Mouse (Mus musculus) megakaryocyte progenitor cell, adult 5-6 weeks (primary cell): ENCODE data around the gene Exoc6b. TPM values are rescaled to one million over a fixed set of nuclear protein-coding genes. Genes with fewer than 3 reads are reported as not detected.

Experiments
- ATAC-seq: replicated peaks from 2 replicates; pipeline ENCODE4 v1.8.0; 2016; ENCODE audit warnings: mild to moderate bottlenecking, moderate TSS enrichment, inconsistent platforms; ENCODE audit not compliant: poor library complexity
- total RNA-seq, 2 experiments: library from RNA; stranded (forward) in 1 of 2; stranded (reverse) in 1 of 2; fragments of 157-497, 149-512 nt in 1 of 2; fragments of 200-1000 nt in 1 of 2; gene quantifications; 2 replicates each; pipeline versions ENCODE4 v1.2.3 to v1.2.4; 2015 to 2017

The Exoc6b gene
- total RNA-seq, 2 experiments from 2014 or later = 6.2 to 9.5 TPM

GRCm38 (mm10) chr6:84745570-84745969 lies 323.7 kb downstream of the Exoc6b start:
- no peak for ATAC-seq

- ATAC-seq = peak; percentile 54
Observed at GRCm38 (mm10) chr6:84742227-84742626, 327.1 kb downstream of the Exoc6b start.

GRCm38 (mm10) chr6:84736942-84737341 lies 332.4 kb downstream of the Exoc6b start:
- ATAC-seq = peak; percentile 95

- no peak for ATAC-seq
Observed at GRCm38 (mm10) chr6:84726876-84727275, 342.4 kb downstream of the Exoc6b start.

DNA sequence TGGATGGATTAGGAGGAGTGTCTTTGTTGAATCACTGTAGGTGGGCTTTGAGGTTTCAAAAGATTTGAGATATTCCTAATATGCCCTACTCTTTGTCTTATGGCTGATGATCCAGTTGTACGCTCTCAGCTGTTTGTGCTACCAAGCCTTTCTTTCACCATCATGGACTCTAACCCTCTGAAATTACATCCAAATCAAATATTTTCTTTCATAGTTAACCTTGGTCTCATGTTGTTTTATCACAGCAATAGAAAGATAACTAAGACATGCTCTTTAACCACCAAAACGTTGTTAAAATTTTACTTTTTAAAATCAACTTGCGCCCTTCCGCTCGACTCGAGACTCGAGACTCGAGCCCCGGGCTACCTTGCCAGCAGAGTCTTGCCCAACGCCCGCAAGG lies 356.1 kb downstream of the Exoc6b start:
- ATAC-seq = no peak

DNA sequence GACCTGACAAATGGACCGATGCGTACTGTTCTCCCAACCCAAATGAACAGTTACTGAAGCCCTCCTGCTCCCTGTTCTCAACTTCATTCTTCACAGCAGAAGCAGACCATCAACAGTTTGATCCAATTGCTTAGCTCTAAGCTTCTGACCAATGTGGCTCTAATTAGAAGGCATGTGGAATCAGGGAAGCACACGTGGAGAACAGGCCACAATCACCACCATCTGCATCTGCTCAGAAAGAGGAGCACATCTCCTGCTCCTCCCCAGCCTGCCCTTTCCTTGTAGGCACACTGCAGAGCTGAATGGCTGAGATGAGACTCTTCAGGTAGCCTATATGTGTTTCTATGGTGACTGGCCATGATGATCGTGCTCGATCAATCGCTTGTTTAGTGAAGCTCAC lies 358.5 kb downstream of the Exoc6b start:
- no peak for ATAC-seq

- ATAC-seq = no peak
Observed at GRCm38 (mm10) chr6:84708631-84709030, 360.7 kb downstream of the Exoc6b start.

GRCm38 (mm10) chr6:84699579-84699978 lies 369.7 kb downstream of the Exoc6b start:
- ATAC-seq = no peak

DNA sequence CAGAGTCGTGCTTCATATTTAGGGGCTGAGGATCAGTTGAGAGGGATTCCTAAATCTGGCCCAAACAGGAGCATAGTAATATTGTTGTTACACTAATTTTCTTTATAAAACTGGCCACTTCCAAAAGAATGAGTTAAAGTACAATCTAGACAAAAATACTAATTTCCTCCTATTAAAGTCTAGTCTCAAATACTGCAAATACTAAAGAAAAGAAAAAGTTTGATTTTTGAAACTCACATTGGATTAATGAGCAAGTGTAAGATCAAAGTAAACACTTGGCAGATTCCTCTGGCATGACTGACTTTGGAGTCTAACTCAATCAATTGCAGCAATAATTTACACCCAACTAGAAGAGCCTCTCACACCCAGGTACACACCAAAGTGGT lies 371.0 kb downstream of the Exoc6b start:
- ATAC-seq = no peak

DNA sequence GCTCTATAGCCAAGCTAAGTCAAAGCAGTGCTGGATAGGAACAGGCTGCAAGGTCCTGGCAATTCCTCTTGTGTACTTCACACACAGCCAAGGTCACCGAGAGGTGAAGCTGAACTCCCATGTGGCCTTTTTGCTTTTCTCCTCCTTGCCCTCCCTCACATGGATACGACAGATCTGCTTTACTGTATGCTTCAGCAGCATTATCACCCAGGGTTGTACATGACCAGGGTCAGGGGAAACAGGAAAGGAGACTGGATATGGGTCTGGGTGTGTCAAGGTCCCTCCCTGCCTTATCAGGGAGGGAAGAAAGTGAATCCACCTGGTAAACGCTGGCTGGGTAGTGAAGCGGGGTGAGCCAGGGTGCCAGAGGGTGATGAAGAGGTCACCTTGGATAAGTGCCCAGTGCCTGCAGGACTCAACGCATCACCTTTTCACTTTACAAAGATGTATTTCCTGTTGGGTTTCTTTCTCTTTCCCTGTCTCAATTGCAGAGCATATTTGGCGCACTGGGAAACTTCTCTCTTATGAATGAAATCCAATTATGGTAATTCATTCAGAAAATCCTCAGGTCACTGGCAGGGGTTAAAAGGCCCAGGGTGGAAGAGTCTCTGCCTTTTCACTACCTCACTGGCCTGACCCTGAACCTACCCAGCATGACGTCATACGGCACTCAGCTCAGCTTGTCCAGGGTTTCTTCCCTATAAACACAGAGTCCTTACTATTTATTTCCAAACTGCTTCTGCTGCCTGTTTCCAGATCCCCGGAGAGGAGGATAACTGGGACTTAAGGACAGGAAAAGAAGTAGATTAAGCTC lies 371.6 kb downstream of the Exoc6b start:
- 0 out of 2 replicates have a peak, but pooled peaks have one; percentile 14 for ATAC-seq

GRCm38 (mm10) chr6:84693844-84694243 lies 375.5 kb downstream of the Exoc6b start:
- no peak for ATAC-seq

GRCm38 (mm10) chr6:84693204-84693603 lies 376.1 kb downstream of the Exoc6b start:
- no peak for ATAC-seq

DNA sequence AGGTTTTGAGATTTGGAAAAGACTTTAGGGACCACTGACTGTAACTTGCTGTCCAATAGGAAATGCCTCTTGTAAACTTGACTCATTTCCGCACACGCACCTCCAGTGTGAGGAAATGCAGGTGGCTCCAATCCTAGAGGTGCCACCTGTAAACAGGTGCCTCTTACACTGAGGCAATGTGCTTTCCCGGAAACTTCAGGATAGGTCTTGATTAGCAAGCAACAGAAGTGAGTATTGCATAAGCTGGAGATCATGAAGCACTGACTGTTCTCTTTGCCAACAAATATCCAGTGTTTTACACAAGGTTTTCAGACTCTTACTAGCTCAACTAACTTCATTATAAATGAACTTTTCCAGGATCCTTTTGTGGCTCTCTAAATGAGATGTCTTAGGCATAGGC lies 377.4 kb downstream of the Exoc6b start:
- ATAC-seq = no peak

DNA sequence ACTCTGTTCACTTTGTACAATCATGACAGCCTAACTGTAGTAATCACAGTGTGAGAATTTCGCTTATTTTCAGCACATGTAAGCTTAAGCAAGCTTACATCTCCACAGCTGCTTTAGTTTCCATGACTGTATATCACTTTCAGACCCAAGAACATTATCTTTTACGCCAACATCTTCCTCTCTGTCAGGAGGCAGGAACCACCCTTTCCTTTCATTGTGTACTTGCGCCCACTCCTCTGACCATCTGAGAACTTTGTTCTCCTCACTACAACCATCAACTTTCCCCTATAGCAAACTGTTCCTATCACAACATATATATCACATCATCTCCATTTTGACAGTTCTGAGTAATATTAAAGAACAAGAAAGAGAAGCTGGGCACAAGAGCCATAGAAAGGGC lies 391.5 kb downstream of the Exoc6b start:
- ATAC-seq = no peak

- ATAC-seq = no peak
Observed at GRCm38 (mm10) chr6:84674936-84675335, 394.4 kb downstream of the Exoc6b start.

DNA sequence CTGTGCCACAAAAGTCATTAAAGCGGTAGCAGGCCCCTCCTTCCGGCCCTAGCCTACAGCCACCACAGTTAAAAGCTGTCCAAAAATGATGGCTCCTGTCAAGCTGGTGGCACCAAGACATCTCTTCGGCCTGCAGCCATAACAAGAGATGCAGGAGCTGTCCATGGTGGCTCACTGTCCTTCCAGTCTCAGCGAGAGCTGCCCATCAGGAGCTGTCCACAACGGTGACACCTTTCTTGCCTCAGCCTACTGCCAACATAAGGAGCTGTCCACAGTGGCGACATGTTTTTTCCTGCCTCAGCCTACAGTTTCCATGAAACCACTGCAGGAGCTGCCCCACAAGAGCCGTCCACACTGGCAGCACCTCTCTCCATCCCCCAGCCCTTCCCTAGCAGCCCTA lies 395.2 kb downstream of the Exoc6b start:
- ATAC-seq = peak; percentile 69

- ATAC-seq = peak; percentile 99
Observed at GRCm38 (mm10) chr6:84661451-84662112, 407.7 kb downstream of the Exoc6b start.

- ATAC-seq = no peak
Observed at GRCm38 (mm10) chr6:84660982-84661381, 408.3 kb downstream of the Exoc6b start.

GRCm38 (mm10) chr6:84657091-84657490 lies 412.2 kb downstream of the Exoc6b start:
- ATAC-seq = no peak

GRCm38 (mm10) chr6:84656680-84657079 lies 412.6 kb downstream of the Exoc6b start:
- peak; percentile 81 for ATAC-seq

- ATAC-seq = no peak
Observed at GRCm38 (mm10) chr6:84651902-84652301, 417.4 kb downstream of the Exoc6b start.

DNA sequence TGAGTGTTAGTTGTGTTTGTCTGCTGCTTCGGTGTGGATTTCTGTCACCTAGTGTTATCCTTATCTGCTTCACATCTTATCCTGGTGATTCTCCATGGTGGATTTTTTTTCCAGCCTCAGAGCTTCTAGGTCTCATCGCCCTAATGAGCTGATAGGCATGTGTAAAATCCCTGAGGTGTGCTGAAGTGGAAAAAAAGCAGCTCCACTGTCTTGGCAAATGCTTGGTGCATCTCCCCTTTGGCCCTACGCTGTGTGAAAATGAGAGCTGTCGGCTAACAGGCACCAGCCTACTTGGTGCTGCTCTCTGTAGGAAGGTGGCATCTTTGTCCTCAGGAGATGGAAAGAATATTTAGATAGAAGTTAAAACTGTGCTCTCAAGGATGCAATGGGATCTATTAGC lies 422.1 kb downstream of the Exoc6b start:
- ATAC-seq = no peak
